Mouse (Mus musculus) intestine, embryonic 14.5 days (tissue): ENCODE data around the gene Zfp12. TPM values are rescaled to one million over a fixed set of nuclear protein-coding genes. Genes with fewer than 3 reads are reported as not detected.

ENCODE experiments used
- ATAC-seq: fragments of 200-750 bp; cut with Nextera tagmentation; replicated peaks from 2 replicates; pipeline ENCODE4 v1.8.0; 2017; ENCODE audit warnings: low read depth, moderate number of reproducible peaks, moderate TSS enrichment, moderate library complexity; ENCODE audit not compliant: low FRiP score, low TSS enrichment
- DNase-seq: peaks from one replicate; pipeline ENCODE4 v3.0.0-alpha.2; 2018; ENCODE audit warnings: low spot score
- H3K27ac ChIP-seq: fragments of 300-500 bp; sonication (generic); 2 replicates; pipeline ENCODE4 v1.5.1; 2014; ENCODE audit warnings: low read depth, mild to moderate bottlenecking, control low read depth
- H3K27me3 ChIP-seq: fragments of 300-500 bp; sonication (generic); replicated peaks from 2 replicates; pipeline ENCODE4 v1.6.1; 2014; ENCODE audit warnings: low read length, control low read depth; ENCODE audit not compliant: control insufficient read depth, insufficient read depth
- H3K36me3 ChIP-seq: fragments of 300-500 bp; sonication (generic); 2 replicates; pipeline ENCODE4 v1.6.1; 2014; ENCODE audit warnings: low read length, control low read depth; ENCODE audit not compliant: control insufficient read depth, insufficient read depth
- H3K4me1 ChIP-seq: fragments of 300-500 bp; sonication (generic); replicated peaks from 2 replicates; pipeline ENCODE4 v1.6.1; 2014; ENCODE audit warnings: low read length, control low read depth, mixed read lengths; ENCODE audit not compliant: control insufficient read depth, insufficient read depth
- H3K4me2 ChIP-seq: fragments of 300-500 bp; sonication (generic); 2 replicates; pipeline ENCODE4 v1.6.1; 2014; ENCODE audit warnings: low read length
- H3K4me3 ChIP-seq: fragments of 300-500 bp; sonication (generic); 2 replicates; pipeline ENCODE4 v1.5.1; 2014; ENCODE audit warnings: low read depth, low read length, control low read depth, mixed read lengths
- H3K9ac ChIP-seq: fragments of 300-500 bp; sonication (generic); 2 replicates; pipeline ENCODE4 v1.6.1; 2014; ENCODE audit warnings: mild to moderate bottlenecking, low read length
- H3K9me3 ChIP-seq: fragments of 300-500 bp; sonication (generic); 2 replicates; pipeline ENCODE4 v1.6.1; 2016; ENCODE audit warnings: low read length, control low read depth; ENCODE audit not compliant: control insufficient read depth
- WGBS: fragments of 180-500 bp; shearing (Covaris S2); extraction: QIAGEN DNeasy Blood & Tissue Kit; methylation state at CpG from one replicate; pipeline ENCODE4 v1.1.7; 2014; 5-methylcytosine and 5-hydroxymethylcytosine counted together
- polyA plus RNA-seq: library from polyadenylated mRNA; unstranded; fragments of >200 nt; fragmentation: Nextera tagmentation; extraction: Ambion mirVana; gene quantifications from 2 replicates; pipeline ENCODE4 v1.2.1, GENCODE M21; 2014

The Zfp12 gene
- polyA plus RNA-seq, 1 experiment from 2014 or later: 14.0 TPM

GRCm38 (mm10) chr5:143269363-143270150 is 34.6 kb downstream of the Zfp12 start, which contains the start of gene Zfp316:
Gene Zfp316 (minus strand): TSS chr5:143270022.
- no peak within 1 kb of the TSS for H3K27ac ChIP-seq
- H3K4me2 ChIP-seq: peak within 1 kb of the TSS; percentile 91
- H3K9ac ChIP-seq: peak within 1 kb of the TSS; percentile 84
- peak within 1 kb of the TSS; percentile 86 for H3K4me3 ChIP-seq
- DNase-seq (peak; percentile 79), ATAC-seq (peak; percentile 87)
- H3K36me3 ChIP-seq: no peaks in the 10 kb centered on the region
- H3K9me3 ChIP-seq: no peaks in the 10 kb centered on the region
- WGBS: under 1% methylated on average over 65 of the region's 79 CpGs
- H3K27me3 ChIP-seq: no peaks in the 10 kb centered on the region
- H3K4me1 ChIP-seq: peaks cover 6% of the 10 kb centered on the region

DNA sequence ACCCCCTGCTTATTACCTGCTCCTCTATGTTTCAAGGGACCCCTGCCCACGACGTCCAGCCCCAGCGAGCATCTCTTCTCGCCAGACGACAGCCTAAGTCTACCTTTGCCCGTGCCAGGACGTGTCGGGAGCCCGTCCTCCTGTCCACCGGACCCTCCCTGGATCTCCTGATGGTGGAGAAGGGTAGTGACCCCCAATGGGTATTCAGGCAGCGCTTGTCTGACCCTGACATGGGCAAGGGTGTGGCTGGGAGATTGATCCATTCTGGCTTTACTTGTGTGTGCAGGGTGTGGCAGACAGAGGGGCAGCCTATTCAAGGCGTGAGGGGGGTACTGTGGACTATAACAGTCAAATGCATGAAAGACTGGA is 35.2 kb downstream of the Zfp12 start:
- Histone ChIP-seq H3K4me1 (peaks cover 6% of the 10 kb centered on the region), H3K36me3 (no peaks in the 10 kb centered on the region), H3K27ac (no peak overlapping the region), H3K9ac (peak overlapping the region; percentile 84), H3K4me3 (peak overlapping the region; percentile 86), H3K27me3 (no peaks in the 10 kb centered on the region), H3K4me2 (peak overlapping the region; percentile 91), H3K9me3 (no peaks in the 10 kb centered on the region)
- WGBS: 5% methylated on average over 12 of the region's 12 CpGs
- ATAC-seq: peak; percentile 38; the same call in 1 of the 2 replicates
- no peak for DNase-seq

DNA sequence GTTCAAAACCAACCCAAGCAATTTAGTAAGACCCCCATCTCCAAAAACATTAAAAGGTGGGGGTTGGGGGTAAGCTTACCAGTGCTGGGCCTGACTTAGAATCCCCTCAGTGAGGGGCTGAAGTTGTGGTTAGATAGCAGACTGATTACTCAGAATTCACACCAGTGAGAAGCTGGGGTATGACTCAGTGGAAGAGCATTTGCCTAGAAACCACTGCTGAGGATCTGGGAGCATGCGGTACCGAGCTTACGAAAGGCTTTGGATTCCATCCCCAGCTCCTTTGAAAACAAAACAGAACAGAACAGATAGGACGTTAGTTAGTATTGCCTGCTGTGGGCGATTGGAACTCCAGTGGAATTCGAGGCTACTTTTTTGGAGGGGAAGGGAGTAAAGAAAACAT is 36.7 kb downstream of the Zfp12 start:
- H3K36me3 ChIP-seq: no peaks in the 10 kb centered on the region
- no peak overlapping the region for H3K27ac ChIP-seq
- no peak overlapping the region for H3K9ac ChIP-seq
- H3K4me2 ChIP-seq: no peak overlapping the region
- no peak overlapping the region for H3K4me3 ChIP-seq
- 85% methylated on average over 6 of the region's 6 CpGs for whole genome bisulfite sequencing
- ATAC-seq (no peak), DNase-seq (no peak)
- H3K9me3 ChIP-seq: no peaks in the 10 kb centered on the region
- peaks cover 6% of the 10 kb centered on the region for H3K4me1 ChIP-seq
- 0 out of 2 replicates have a peak, but pooled peaks cover 2% of the 10 kb centered on the region for H3K27me3 ChIP-seq

DNA sequence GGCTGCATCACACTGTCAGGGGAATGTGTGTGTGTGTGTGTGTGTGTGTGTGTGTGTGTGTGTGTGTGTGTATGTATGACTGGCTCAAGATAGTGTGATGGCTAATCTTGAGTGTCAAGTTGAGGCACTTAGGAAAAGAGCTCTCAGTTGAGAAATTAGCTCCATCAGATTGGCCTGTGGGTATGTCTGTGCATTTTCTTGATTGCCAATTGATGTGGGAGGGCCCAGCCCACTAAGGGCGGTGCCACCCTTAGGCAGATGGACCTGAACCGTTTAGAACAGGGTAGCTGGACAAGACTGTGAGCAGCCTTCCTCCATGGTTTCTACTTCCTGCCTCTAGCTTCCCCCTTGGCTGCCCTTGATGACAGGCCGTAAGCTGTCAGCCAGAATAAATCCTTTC is 37.1 kb downstream of the Zfp12 start:
- Histone ChIP-seq H3K27ac (no peak overlapping the region), H3K4me1 (peaks cover 6% of the 10 kb centered on the region), H3K9me3 (no peaks in the 10 kb centered on the region), H3K4me3 (no peak overlapping the region), H3K9ac (no peak overlapping the region), H3K36me3 (no peaks in the 10 kb centered on the region), H3K4me2 (no peak overlapping the region), H3K27me3 (0 out of 2 replicates have a peak, but pooled peaks cover 2% of the 10 kb centered on the region)
- DNase-seq (no peak), ATAC-seq (no peak)
- 70% methylated on average over 3 of the region's 3 CpGs for whole genome bisulfite sequencing

- H3K36me3 ChIP-seq: no peaks in the 10 kb centered on the region
- WGBS: 92% methylated on average over 16 of the region's 16 CpGs
- H3K27ac ChIP-seq: no peak overlapping the region
- H3K4me2 ChIP-seq: no peak overlapping the region
- H3K9ac ChIP-seq: no peak overlapping the region
- ATAC-seq: no peak
- no peak for DNase-seq
- H3K27me3 ChIP-seq: 0 out of 2 replicates have a peak, but pooled peaks cover 2% of the 10 kb centered on the region
- H3K4me1 ChIP-seq: peaks cover 6% of the 10 kb centered on the region
- H3K4me3 ChIP-seq: no peak overlapping the region
- H3K9me3 ChIP-seq: no peaks in the 10 kb centered on the region
These were observed 37.8 kb downstream of the Zfp12 start for GRCm38 (mm10) chr5:143272540-143273330.

DNA sequence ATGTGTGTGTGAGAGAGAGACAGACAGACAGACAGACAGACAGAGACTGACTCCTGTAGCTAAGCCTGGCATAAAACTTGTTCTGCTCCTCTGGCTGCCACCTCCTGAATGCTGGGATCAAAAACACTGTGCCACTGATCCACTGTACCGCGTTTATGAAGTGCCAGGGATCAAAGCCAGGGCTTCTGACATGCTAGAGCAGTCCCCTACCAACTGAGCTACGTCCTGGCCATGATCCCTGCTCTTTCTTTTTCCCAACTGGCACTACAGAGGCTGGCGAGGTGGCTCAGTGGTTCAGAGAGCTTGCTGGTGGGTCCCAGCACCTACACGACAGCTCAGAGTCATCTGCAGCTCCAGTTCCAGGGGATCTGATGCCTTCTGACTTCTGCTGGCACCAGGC is 40.8 kb downstream of the Zfp12 start:
- DNase-seq (no peak), ATAC-seq (no peak)
- Histone ChIP-seq H3K9ac (no peak overlapping the region), H3K36me3 (no peaks in the 10 kb centered on the region), H3K4me2 (no peak overlapping the region), H3K9me3 (no peaks in the 10 kb centered on the region), H3K4me3 (no peak overlapping the region), H3K4me1 (peaks cover 1% of the 10 kb centered on the region; the same call in 1 of the 2 replicates), H3K27ac (no peak overlapping the region), H3K27me3 (0 out of 2 replicates have a peak, but pooled peaks cover 9% of the 10 kb centered on the region)
- WGBS: 64% methylated on average over 5 of the region's 5 CpGs

DNA sequence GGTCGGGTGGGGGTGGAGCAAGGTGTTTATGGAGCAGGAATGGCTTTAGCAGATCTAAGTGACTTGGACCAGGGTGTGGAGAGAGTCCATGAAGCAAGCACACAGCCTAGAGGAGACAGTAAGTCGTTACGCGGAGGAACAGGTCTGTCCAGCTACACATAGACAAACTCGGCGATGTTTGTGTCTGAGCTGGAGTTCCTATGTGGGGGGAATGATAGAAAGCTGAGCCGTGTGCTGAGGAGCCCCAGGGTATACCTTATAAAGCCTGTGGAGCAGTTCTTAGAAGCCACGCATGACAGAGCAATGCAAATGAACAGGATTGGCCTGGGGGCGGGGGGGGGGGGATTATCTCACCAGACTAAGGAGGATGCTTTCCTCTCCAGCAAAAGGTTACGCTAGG is 44.3 kb downstream of the Zfp12 start:
- 45% methylated on average over 10 of the region's 10 CpGs for WGBS
- no peak for ATAC-seq

GRCm38 (mm10) chr5:143284762-143285161 is 49.8 kb downstream of the Zfp12 start:
- WGBS: 46% methylated on average over 6 of the region's 6 CpGs
- no peak for ATAC-seq
- no peak for DNase-seq
- Histone ChIP-seq H3K4me3 (no peak overlapping the region), H3K9ac (no peak overlapping the region), H3K9me3 (no peaks in the 10 kb centered on the region), H3K36me3 (no peaks in the 10 kb centered on the region), H3K4me1 (no peaks in the 10 kb centered on the region), H3K27me3 (peaks cover 49% of the 10 kb centered on the region), H3K4me2 (no peak overlapping the region), H3K27ac (no peak overlapping the region)

More for the DNA sequence above, 44.3 kb downstream of the Zfp12 start:
- no peak overlapping the region for H3K4me2 ChIP-seq
- H3K36me3 ChIP-seq: no peaks in the 10 kb centered on the region
- 0 out of 2 replicates have a peak, but pooled peaks cover 12% of the 10 kb centered on the region for H3K27me3 ChIP-seq
- H3K4me3 ChIP-seq: no peak overlapping the region
- H3K27ac ChIP-seq: no peak overlapping the region
- H3K9me3 ChIP-seq: no peaks in the 10 kb centered on the region
- DNase-seq: no peak
- no peak overlapping the region for H3K9ac ChIP-seq
- H3K4me1 ChIP-seq: no peaks in the 10 kb centered on the region
